Mouse (Mus musculus): ENCODE data around the gene Fndc5. TPM values are rescaled to one million over a fixed set of nuclear protein-coding genes. Genes with fewer than 3 reads are reported as not detected.

Gene Fndc5
- polyA plus RNA-seq, 1 experiment from 2014 or later = 1.4 TPM

DNA sequence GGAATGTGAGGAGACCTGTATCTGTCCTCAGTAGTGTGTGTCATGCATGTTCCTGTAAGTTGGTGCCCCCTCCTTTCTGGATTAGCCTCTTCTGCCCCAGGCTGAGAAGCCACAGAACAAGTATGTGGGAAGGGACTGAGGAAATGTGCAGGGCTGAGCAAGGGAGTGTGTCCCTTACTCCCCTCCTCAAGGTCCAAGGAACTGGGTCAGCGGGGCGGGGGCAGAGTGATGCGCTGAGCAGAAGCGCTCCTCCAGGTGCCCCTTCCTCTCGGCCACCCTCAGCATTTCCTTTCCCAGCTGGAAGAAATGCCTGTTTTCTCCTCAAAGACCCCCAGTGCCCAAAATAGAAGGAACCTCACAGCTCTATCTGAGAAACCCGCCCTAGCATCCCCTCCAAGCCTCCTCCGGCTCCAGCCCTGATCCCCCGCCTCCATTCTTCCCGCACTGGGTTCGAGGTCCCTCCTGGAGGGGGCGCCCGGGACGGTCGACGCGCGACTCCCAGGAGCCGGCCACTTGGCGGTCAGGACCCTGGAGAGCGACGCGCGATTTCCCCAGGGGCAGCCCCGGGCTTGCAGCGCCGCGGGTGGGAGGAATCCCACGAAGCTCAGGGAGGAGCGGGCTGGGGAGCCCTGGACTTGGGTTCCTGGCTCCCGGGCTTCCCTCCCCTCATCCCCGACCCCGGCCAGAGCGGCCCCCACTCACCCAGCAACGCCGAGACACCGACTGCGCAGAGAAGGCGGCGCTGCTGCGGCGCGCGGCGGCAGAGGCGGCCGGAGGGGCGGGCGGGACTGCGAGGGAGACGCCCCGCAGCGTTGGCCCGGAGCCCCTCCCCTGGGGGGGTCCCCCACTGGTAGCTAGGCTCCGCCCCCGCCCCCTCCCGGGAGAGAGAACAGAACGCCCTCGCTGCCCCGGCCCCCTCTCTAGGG, 16.0 kb upstream of the Fndc5 start:
- DNase-seq (ENCODE audit: low spot score) (peak; percentile 87), ATAC-seq (replicated peaks; ENCODE audit: low FRiP score) (peak; percentile 50; the same call in 1 of the 2 replicates)
- peak overlapping the region; percentile 37 for H3K9ac ChIP-seq (ENCODE audit: low read length)
- H3K4me3 ChIP-seq (ENCODE audit: low read depth, low read length) = peak overlapping the region; percentile 33
- H3K36me3 ChIP-seq (ENCODE audit: control insufficient read depth, insufficient read depth, low read length) = no peaks in the 10 kb centered on the region
- H3K4me1 ChIP-seq (replicated peaks; ENCODE audit: control insufficient read depth, insufficient read depth, low read length) = peaks cover 8% of the 10 kb centered on the region
- peaks cover 31% of the 10 kb centered on the region for H3K27me3 ChIP-seq (ENCODE audit: control insufficient read depth, insufficient read depth, low read length)
- WGBS = 2% methylated on average over 45 of the region's 59 CpGs
- peak overlapping the region; percentile 83 for H3K4me2 ChIP-seq (ENCODE audit: low read depth, low read length, severe bottlenecking)
- no peaks in the 10 kb centered on the region for H3K9me3 ChIP-seq (ENCODE audit: control insufficient read depth, low read length)
- H3K27ac ChIP-seq (ENCODE audit: low read depth, low read length) = no peak overlapping the region

GRCm38 (mm10) chr4:129121569-129122086, 15.2 kb upstream of the Fndc5 start, which contains the start of gene Hpca:
Gene Hpca, minus strand, starts transcription at chr4:129122036.
- Histone ChIP-seq H3K36me3 (ENCODE audit: control insufficient read depth, insufficient read depth, low read length) (no peaks in the 10 kb centered on the region), H3K27ac (ENCODE audit: low read depth, low read length) (no peak within 1 kb of the TSS), H3K4me3 (ENCODE audit: low read depth, low read length) (peak within 1 kb of the TSS; percentile 33), H3K4me2 (ENCODE audit: low read depth, low read length, severe bottlenecking) (peak within 1 kb of the TSS; percentile 83), H3K9me3 (ENCODE audit: control insufficient read depth, low read length) (no peaks in the 10 kb centered on the region), H3K27me3 (ENCODE audit: control insufficient read depth, insufficient read depth, low read length) (peaks cover 31% of the 10 kb centered on the region), H3K9ac (ENCODE audit: low read length) (peak within 1 kb of the TSS; percentile 37), H3K4me1 (replicated peaks; ENCODE audit: control insufficient read depth, insufficient read depth, low read length) (peaks cover 12% of the 10 kb centered on the region)
- no peak for DNase-seq (ENCODE audit: low spot score)
- WGBS = under 1% methylated on average over 15 of the region's 17 CpGs
- no peak for ATAC-seq (replicated peaks; ENCODE audit: low FRiP score)

DNA sequence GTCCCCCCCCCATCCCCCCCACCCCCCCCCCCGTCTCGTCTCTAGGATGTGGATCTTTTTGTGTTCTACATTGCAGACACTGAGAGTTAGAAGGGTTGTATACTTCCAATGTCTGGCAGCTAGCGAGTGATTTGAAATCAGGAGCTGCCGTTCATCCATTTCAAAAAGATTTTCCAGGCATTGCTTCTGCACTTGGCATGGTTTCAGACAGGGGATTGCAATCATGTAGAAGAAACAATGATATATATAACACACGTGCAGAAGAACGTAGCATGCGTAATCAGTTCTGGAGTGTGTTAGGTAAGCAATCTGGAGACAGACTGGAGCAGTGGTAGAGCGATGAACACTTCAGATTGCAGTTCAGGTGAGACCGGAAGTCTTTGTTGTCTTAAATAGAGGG, 14.7 kb upstream of the Fndc5 start:
- no peak overlapping the region for H3K4me3 ChIP-seq (ENCODE audit: low read depth, low read length)
- no peak overlapping the region for H3K9ac ChIP-seq (ENCODE audit: low read length)
- peaks cover 31% of the 10 kb centered on the region for H3K27me3 ChIP-seq (ENCODE audit: control insufficient read depth, insufficient read depth, low read length)
- WGBS = 40% methylated on average over 9 of the region's 9 CpGs
- H3K4me1 ChIP-seq (replicated peaks; ENCODE audit: control insufficient read depth, insufficient read depth, low read length) = peaks cover 12% of the 10 kb centered on the region
- no peak overlapping the region for H3K27ac ChIP-seq (ENCODE audit: low read depth, low read length)
- no peaks in the 10 kb centered on the region for H3K36me3 ChIP-seq (ENCODE audit: control insufficient read depth, insufficient read depth, low read length)
- no peaks in the 10 kb centered on the region for H3K9me3 ChIP-seq (ENCODE audit: control insufficient read depth, low read length)
- H3K4me2 ChIP-seq (ENCODE audit: low read depth, low read length, severe bottlenecking) = no peak overlapping the region
- ATAC-seq (replicated peaks; ENCODE audit: low FRiP score) (no peak), DNase-seq (ENCODE audit: low spot score) (no peak)

DNA sequence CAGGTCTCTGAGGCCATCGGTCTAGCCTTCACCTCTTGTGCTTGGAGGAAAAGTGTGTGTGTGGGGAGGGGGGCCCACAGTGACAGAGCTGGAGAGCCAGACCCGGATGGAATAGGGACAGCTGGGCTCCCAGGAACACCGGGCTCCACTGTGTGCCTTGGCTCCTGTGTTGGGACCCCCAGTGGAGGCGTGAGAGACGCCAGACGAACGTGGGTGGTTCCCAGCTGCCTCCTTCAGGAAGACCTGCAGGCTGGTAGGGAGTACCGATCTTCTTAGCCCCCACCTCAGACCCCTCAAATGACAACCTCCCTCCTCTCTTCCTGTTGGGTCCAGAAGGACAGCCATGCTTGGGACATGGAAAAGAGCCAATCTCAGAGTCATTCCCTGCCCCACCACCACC, 14.1 kb upstream of the Fndc5 start:
- no peak for ATAC-seq (replicated peaks; ENCODE audit: low FRiP score)
- WGBS = 50% methylated on average over 8 of the region's 8 CpGs
- Histone ChIP-seq H3K27me3 (ENCODE audit: control insufficient read depth, insufficient read depth, low read length) (peaks cover 31% of the 10 kb centered on the region), H3K4me1 (replicated peaks; ENCODE audit: control insufficient read depth, insufficient read depth, low read length) (peaks cover 12% of the 10 kb centered on the region), H3K36me3 (ENCODE audit: control insufficient read depth, insufficient read depth, low read length) (no peaks in the 10 kb centered on the region), H3K9ac (ENCODE audit: low read length) (no peak overlapping the region), H3K4me2 (ENCODE audit: low read depth, low read length, severe bottlenecking) (no peak overlapping the region), H3K9me3 (ENCODE audit: control insufficient read depth, low read length) (no peaks in the 10 kb centered on the region), H3K27ac (ENCODE audit: low read depth, low read length) (no peak overlapping the region), H3K4me3 (ENCODE audit: low read depth, low read length) (no peak overlapping the region)
- DNase-seq (ENCODE audit: low spot score) = no peak

- Histone ChIP-seq H3K9ac (ENCODE audit: low read length) (no peak overlapping the region; the same call in 1 of the 2 replicates), H3K27ac (ENCODE audit: low read depth, low read length) (no peak overlapping the region), H3K27me3 (ENCODE audit: control insufficient read depth, insufficient read depth, low read length) (peaks cover 31% of the 10 kb centered on the region), H3K4me2 (ENCODE audit: low read depth, low read length, severe bottlenecking) (no peak overlapping the region), H3K9me3 (ENCODE audit: control insufficient read depth, low read length) (no peaks in the 10 kb centered on the region), H3K4me1 (replicated peaks; ENCODE audit: control insufficient read depth, insufficient read depth, low read length) (peaks cover 12% of the 10 kb centered on the region), H3K36me3 (ENCODE audit: control insufficient read depth, insufficient read depth, low read length) (no peaks in the 10 kb centered on the region), H3K4me3 (ENCODE audit: low read depth, low read length) (no peak overlapping the region)
- ATAC-seq (replicated peaks; ENCODE audit: low FRiP score) = no peak
- no peak for DNase-seq (ENCODE audit: low spot score)
- WGBS = 6% methylated on average over 13 of the region's 13 CpGs
Measured at GRCm38 (mm10) chr4:129124652-129125146, 12.1 kb upstream of the Fndc5 start.

DNA sequence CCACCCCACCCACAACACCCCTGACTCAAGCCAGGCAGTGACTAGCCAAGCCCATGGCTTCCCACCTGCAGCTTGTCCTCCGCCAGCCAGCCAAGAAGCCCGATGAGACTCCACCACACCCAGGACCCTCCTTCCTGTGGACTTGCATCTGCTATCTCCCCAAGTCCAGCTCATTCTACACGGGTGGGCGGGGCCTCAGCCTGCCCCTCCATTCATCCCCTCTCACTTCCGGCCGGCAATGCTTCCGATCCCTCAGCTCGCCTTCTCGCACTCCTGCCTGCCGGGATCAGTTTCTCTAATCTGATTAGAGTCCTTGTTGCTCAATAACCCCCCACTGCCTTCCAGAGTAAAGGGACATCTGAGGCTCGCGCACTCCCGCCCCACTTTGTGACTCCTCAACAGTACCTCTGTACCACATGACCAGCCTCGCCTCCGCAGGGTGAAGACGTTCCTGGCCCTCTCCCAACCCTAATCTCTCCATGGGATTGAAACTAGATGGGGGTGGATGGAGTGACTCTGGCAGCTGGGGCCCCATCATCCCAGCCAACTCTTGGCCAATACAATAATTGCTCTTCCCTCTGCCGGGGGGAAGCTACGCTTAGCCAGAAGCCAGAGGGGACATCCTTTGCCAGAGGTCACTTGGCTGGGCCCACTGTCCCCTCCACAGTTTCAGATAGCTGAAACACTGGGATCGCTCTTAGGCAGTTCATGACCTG, 10.9 kb upstream of the Fndc5 start:
- Histone ChIP-seq H3K27ac (ENCODE audit: low read depth, low read length) (no peak overlapping the region), H3K4me2 (ENCODE audit: low read depth, low read length, severe bottlenecking) (peak overlapping the region; percentile 37), H3K4me3 (ENCODE audit: low read depth, low read length) (peak overlapping the region; percentile 19), H3K9ac (ENCODE audit: low read length) (no peak overlapping the region), H3K9me3 (ENCODE audit: control insufficient read depth, low read length) (no peaks in the 10 kb centered on the region), H3K36me3 (ENCODE audit: control insufficient read depth, insufficient read depth, low read length) (no peaks in the 10 kb centered on the region), H3K4me1 (replicated peaks; ENCODE audit: control insufficient read depth, insufficient read depth, low read length) (peaks cover 14% of the 10 kb centered on the region), H3K27me3 (ENCODE audit: control insufficient read depth, insufficient read depth, low read length) (peaks cover 24% of the 10 kb centered on the region)
- DNase-seq (ENCODE audit: low spot score) (no peak), ATAC-seq (replicated peaks; ENCODE audit: low FRiP score) (no peak)
- WGBS = 6% methylated on average over 19 of the region's 19 CpGs

DNA sequence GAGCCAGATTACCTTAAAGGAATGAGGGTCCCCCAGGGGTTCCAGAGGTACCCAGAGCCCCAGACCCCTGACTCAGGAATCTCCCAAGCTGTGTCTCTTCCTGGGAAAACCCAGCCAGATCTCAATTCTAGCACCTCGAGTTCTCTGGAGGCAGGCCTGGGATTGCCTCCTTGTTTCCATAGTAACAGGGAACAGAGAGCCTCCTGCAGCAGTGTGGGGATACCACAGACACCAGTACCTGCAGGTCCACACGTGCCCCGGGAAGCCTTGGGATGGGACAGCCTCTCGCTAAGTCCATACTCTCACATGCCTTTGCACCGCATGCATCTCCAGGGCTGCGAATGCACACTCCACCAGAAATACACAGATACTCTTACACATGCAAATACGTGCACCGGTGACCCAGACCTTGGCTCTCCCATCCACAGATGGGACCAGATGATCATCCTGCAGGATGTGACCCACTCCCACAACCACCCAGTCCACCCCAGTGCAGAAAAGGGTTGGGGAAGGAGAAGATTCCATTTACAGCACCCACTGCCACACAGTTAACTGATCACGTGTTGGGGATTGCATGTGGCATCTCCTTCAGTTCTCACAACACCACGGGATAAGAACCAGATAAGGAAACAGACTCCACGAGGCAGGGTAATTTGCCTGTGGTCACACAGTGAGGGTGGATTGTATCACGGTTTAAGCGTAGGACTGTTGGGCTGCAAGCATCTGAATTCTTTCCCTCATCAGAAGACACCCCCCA, 8.0 kb upstream of the Fndc5 start:
- Histone ChIP-seq H3K27me3 (ENCODE audit: control insufficient read depth, insufficient read depth, low read length) (peaks cover 3% of the 10 kb centered on the region; the same call in 1 of the 2 replicates), H3K36me3 (ENCODE audit: control insufficient read depth, insufficient read depth, low read length) (no peaks in the 10 kb centered on the region), H3K4me3 (ENCODE audit: low read depth, low read length) (no peak overlapping the region), H3K9ac (ENCODE audit: low read length) (no peak overlapping the region), H3K4me1 (replicated peaks; ENCODE audit: control insufficient read depth, insufficient read depth, low read length) (peaks cover 9% of the 10 kb centered on the region; the same call in 1 of the 2 replicates), H3K27ac (ENCODE audit: low read depth, low read length) (no peak overlapping the region), H3K4me2 (ENCODE audit: low read depth, low read length, severe bottlenecking) (no peak overlapping the region), H3K9me3 (ENCODE audit: control insufficient read depth, low read length) (no peaks in the 10 kb centered on the region)
- no peak for DNase-seq (ENCODE audit: low spot score)
- ATAC-seq (replicated peaks; ENCODE audit: low FRiP score) = no peak
- 68% methylated on average over 13 of the region's 13 CpGs for WGBS

GRCm38 (mm10) chr4:129129387-129129786, 7.4 kb upstream of the Fndc5 start:
- peaks cover 9% of the 10 kb centered on the region; the same call in 1 of the 2 replicates for H3K4me1 ChIP-seq (replicated peaks; ENCODE audit: control insufficient read depth, insufficient read depth, low read length)
- H3K36me3 ChIP-seq (ENCODE audit: control insufficient read depth, insufficient read depth, low read length) = no peaks in the 10 kb centered on the region
- peaks cover 3% of the 10 kb centered on the region; the same call in 1 of the 2 replicates for H3K27me3 ChIP-seq (ENCODE audit: control insufficient read depth, insufficient read depth, low read length)
- WGBS = 47% methylated on average over 9 of the region's 9 CpGs
- H3K4me2 ChIP-seq (ENCODE audit: low read depth, low read length, severe bottlenecking) = no peak overlapping the region
- H3K27ac ChIP-seq (ENCODE audit: low read depth, low read length) = no peak overlapping the region
- DNase-seq (ENCODE audit: low spot score) (no peak), ATAC-seq (replicated peaks; ENCODE audit: low FRiP score) (no peak)
- H3K4me3 ChIP-seq (ENCODE audit: low read depth, low read length) = no peak overlapping the region
- no peaks in the 10 kb centered on the region for H3K9me3 ChIP-seq (ENCODE audit: control insufficient read depth, low read length)
- H3K9ac ChIP-seq (ENCODE audit: low read length) = no peak overlapping the region

Measured in forebrain, embryonic 11.5 days (tissue).